Mouse (Mus musculus): ENCODE measurements at regions not wholly inside any gene's neighbourhood (a gene's known extent, or its start where the extent isn't known, plus 50 kb on each side); places are given as distances from the start of the nearest gene placed in this dataset.

DNA sequence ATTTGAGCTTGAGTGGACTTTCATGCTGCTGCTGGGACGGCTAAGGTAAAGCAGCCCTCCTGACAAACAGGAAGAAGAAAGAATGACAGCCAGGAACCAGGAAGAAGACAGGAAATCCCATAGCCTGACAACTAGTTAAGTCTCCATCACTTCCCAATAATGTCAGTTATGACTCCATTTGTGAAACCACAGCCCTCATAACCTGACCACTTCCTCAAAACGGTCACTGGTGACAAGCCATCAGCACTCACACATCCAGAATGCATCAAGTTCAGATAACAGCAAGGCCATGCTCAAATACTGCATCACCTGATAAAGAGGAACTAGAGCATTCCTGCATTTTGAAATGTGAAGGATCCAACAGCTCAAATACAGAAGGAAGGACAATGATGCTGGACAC, 288.3 kb downstream of the Zfp706 start:
- no peak for DNase-seq (ENCODE audit: low spot score)

- DNase-seq (ENCODE audit: low spot score) = no peak
Measured at GRCm38 (mm10) chr15:36717835-36718234, 289.7 kb downstream of the Zfp706 start.

DNA sequence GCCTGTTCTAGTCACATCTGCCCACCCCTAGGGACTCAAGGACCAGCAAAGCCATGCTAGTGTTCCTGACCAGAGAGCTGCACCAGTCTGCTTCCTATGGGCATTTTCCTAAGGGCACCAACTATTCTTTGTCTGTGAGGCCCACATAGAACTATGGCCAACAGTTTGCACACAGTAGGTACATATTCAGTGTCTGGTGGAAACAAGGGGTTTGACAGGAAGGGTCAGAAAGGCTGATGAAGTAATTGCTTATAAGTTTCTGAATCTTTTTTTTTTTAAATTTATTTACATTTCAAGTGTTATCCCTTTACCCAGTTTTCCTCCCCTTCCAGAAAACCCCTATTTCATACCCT, 290.9 kb downstream of the Zfp706 start:
- DNase-seq (ENCODE audit: low spot score) = no peak

GRCm38 (mm10) chr15:36715745-36716685, 291.6 kb downstream of the Zfp706 start:
- peak; percentile 82 for DNase-seq (ENCODE audit: low spot score)

- no peak for DNase-seq (ENCODE audit: low spot score)
Measured at GRCm38 (mm10) chr15:36715159-36715558, 292.4 kb downstream of the Zfp706 start.

DNA sequence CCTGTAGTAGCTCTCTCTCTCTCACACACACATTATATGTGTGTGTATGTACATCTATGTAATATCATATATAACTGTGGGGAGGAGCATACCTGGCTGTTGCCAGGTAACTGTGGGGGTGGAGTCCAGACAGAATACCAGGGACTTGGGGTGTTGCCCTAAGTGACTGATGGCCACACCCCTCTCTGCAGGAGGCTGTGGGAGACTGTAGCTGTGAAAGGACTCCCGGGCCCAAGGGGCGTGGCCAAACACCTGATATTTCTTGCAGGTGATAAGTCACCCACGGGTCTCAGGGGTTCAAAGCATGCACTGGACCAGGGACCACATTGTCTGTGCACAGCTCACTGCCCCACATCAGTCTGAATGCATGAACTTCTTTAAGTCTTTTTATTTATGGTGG, 297.8 kb downstream of the Zfp706 start:
- no peak for DNase-seq (ENCODE audit: low spot score)

DNA sequence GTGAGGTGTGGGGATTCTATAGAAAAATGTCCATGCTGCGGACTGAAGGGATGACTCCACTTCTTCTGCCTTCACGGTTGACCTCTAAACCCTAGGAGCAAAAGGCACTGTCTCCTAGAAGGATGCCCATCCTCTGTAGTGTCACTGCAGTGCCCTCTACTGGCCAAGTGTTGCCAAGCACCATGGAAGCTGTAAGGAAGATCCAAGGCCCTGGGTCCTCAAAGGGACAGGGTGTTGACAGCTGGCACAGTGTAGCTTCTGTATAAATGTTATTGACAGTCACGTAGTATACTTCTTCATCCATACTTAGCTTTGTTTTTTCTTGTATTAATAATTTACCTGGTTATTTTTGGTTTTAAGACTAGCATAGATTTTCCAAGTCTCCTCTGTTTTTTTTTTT, 299.1 kb downstream of the Zfp706 start:
- peak; percentile 87 for DNase-seq (ENCODE audit: low spot score)

DNA sequence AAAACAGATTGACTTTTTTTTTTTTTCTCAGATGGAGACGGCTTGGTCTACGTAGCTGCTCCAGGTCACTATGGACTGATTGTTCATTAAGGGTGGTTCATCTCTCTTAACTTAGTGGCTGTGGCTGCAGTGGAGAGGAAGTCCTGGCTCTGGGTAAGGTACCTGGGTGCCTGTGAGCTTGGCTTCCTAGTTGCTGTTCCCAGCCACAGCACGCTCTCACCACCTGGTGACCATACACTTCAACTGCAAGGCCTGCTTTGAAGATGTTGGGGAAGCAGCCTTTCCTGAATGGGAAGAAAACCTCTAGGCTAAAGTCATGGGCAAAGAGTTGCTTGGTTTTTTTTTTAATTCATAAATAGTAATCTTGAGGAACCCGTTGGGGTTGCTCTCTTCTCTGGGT, 301.6 kb downstream of the Zfp706 start:
- peak; percentile 71 for DNase-seq (ENCODE audit: low spot score)

DNA sequence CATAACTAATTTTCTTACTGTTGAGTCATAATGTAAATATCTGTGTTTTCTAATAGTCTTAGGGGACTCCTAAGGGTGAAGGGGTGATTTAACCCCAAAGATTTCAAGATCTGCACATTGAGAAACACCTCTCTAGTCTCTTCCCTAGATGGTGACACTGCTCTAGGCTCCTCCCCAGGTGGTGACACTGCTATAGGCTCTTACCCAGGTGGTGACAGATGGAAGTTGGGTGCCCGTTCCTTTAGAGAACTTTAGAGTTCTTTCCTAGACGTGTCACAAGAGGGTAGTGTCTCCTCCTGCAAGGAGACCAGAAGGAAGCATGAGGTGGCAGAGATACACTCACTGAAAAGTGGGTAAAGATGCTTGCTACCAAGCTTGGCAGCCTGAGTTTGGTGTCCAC, 302.2 kb downstream of the Zfp706 start:
- no peak for DNase-seq (ENCODE audit: low spot score)

GRCm38 (mm10) chr15:36701846-36702245, 305.7 kb downstream of the Zfp706 start:
- no peak for DNase-seq (ENCODE audit: low spot score)

DNA sequence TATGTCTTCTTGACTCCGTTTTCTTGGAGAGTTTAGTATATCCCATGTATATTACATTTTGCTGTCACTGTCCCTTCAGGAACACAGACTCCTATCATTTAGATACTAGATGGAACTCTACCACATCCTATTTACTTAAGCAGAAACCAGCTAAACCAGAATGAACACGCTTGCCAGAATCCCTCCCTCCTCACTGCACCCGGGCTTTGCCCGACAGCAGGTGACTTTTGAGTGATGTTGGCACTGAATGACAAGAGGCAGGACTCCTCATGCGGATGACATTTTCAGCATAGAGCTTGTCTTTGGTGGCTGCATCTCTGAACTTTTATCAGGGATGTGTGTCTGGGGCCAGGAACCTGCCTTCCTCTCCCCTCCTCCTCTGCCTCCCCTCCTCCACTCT, 307.4 kb downstream of the Zfp706 start:
- DNase-seq (ENCODE audit: low spot score) = no peak

GRCm38 (mm10) chr15:36695199-36696129, 312.1 kb downstream of the Zfp706 start:
- DNase-seq (ENCODE audit: low spot score) = no peak

DNA sequence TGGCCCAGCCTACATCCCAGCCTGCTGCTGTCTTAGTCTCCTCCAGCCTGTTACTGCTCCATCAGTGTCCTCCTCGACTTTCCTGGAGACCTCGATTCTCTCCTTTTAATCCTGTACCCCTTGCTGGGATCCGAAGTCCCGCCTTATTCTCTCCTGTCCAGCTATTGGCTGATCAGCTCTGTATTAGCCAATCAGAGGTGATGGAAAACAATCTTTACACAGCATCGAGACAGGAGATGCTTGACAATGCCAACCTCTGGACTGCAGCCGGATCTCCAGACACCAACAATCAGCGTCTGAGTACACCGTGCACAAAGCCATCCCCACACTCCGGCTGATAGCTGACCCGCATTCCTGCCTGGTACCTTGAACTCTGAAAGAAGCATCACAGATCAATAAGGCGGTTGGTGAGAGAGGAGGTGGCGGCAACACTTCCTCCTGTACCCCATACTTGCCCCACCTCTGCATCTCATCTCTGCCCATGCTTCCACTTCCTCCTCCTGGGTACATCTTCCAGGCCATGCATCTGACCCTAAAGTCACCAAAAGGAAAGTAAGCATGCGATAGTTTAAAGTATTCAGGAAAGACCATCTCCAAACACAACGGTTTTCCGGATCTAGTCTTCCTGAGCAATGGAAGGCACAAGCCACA, 316.4 kb downstream of the Zfp706 start:
- no peak for DNase-seq (ENCODE audit: low spot score)

- no peak for DNase-seq (ENCODE audit: low spot score)
Measured at GRCm38 (mm10) chr15:36689881-36690280, 317.7 kb downstream of the Zfp706 start.

- no peak for DNase-seq (ENCODE audit: low spot score)
Measured at GRCm38 (mm10) chr15:36689301-36689700, 318.3 kb downstream of the Zfp706 start.

GRCm38 (mm10) chr15:36688051-36688754, 319.4 kb downstream of the Zfp706 start:
- DNase-seq (ENCODE audit: low spot score) = no peak

DNA sequence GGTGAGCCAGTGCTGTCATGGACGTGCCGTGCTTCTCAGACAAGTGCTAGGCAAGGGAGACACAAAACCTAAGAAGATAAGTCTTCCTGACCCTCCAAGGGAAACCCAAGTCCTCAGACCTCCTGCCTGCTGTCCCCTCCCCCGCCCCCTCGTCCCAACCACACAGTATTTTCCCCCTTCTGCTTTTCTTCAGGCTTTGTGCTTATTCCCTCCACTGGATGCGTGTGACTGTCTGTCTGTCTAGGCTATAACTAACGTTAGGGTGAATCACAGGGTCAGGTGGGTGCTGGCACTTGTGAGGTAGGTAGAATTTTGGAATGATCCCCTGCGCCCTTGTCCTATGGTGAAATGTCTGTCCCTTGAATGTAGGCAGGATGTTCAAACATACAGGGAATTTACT, 322.9 kb downstream of the Zfp706 start:
- DNase-seq (ENCODE audit: low spot score) = no peak

DNA sequence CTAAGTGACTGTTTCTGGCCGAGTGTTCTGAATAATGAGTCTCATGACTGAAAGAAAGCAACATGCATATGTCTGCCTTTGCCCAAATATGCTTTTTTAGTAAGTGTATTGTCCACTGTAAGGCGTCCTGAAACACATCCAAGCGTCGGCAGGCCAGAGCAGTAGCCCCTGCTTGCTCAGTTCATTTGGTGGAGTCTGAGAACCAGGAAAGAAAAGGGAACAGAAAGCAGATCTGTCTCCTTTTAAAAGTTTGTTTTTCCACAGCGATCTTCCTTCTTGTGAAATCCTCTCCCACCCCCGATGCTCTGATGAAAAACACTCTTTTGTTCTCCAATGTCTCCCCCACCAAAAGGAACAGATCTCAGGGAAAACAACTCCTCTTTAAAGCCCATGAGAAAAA, 324.7 kb downstream of the Zfp706 start:
- no peak for DNase-seq (ENCODE audit: low spot score)

GRCm38 (mm10) chr15:36682159-36682558, 325.4 kb downstream of the Zfp706 start:
- DNase-seq (ENCODE audit: low spot score) = no peak

- no peak for DNase-seq (ENCODE audit: low spot score)
Measured at GRCm38 (mm10) chr15:36680361-36681140, 327.0 kb downstream of the Zfp706 start.

DNA sequence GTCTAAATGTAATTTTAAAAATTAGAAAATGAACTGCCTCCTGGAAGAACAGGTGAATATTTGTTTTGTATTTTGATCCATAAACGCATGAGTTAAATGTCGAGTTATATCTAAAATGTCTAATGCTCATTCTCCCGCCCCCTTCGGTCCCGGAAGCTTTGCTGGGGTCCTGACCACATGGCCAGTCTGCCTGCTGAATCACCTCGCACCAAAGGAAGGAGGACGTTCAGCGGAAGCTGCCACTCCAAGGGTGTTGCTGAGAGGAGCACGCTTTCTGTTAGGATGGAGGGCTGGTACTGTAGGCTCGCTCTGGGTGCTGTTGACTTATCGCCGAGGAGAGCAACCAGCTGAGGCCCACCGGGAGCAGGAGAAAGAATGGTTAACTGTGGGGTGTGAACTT, 328.0 kb downstream of the Zfp706 start:
- DNase-seq (ENCODE audit: low spot score) = no peak
